Mouse (Mus musculus) embryonic fibroblast, embryonic 13.5 days (primary cell): ENCODE results near the gene Nelfb.

Experiments used
- CTCF ChIP-seq: IDR thresholded peaks from 2 replicates; pipeline ENCODE4 v1.5.1; 2011; ENCODE audit warnings: mild to moderate bottlenecking, control low read depth, low read length, moderate library complexity, borderline replicate concordance; ENCODE audit not compliant: insufficient read depth
- POLR2A ChIP-seq: IDR thresholded peaks from 2 replicates; pipeline ENCODE4 v1.6.1; 2011; ENCODE audit warnings: low read depth, mild to moderate bottlenecking, control low read depth, low read length, moderate library complexity

GRCm38 (mm10) chr2:25258887-25259286 is 47.6 kb upstream of the Nelfb start:
- no peak for TF ChIP-seq CTCF
- no peak for TF ChIP-seq POLR2A
